Mouse (Mus musculus) kidney, postnatal 25 days (tissue): ENCODE data around the gene Gmppb.
A peak's percentile ranks its signal among the peaks of the same experiment; 100 is the strongest.
"Not testable (repeated sequence)": the region's sequence is repeated elsewhere in the genome, so short reads cannot be mapped to it uniquely, and the experiment has no call there.

Experiments used
- DNase-seq, 2 experiments: peaks; one replicate each; pipeline ENCODE4 v3.0.0; 2021; ENCODE audit warnings: mixed read lengths in 2 of 2

The Gmppb gene

GRCm38 (mm10) chr9:108049016-108049455 is at the start of gene Gmppb:
Gene Gmppb (plus strand): TSS chr9:108049242.
- DNase-seq: peak; percentile 96 to 99

- DNase-seq: peak; percentile 100
Observed at GRCm38 (mm10) chr9:108001922-108002770, 46.9 kb upstream of the Gmppb start, which contains the start of gene Ip6k1. Gene Ip6k1 (plus strand): TSS chr9:108002501.

- DNase-seq: peak; percentile 44 to 68
Observed at GRCm38 (mm10) chr9:108002778-108003530, 46.1 kb upstream of the Gmppb start.

GRCm38 (mm10) chr9:108003531-108003890 is 45.5 kb upstream of the Gmppb start:
- no peak for DNase-seq

GRCm38 (mm10) chr9:108008041-108008440 is 41.0 kb upstream of the Gmppb start:
- DNase-seq: no peak

GRCm38 (mm10) chr9:108010385-108010784 is 38.7 kb upstream of the Gmppb start:
- DNase-seq: no peak

- not testable (repeated sequence) for DNase-seq
Observed at GRCm38 (mm10) chr9:108013577-108013976, 35.5 kb upstream of the Gmppb start.

- DNase-seq: no peak
Observed at GRCm38 (mm10) chr9:108017127-108017526, 31.9 kb upstream of the Gmppb start.

GRCm38 (mm10) chr9:108020741-108021140 is 28.3 kb upstream of the Gmppb start:
- no peak for DNase-seq

GRCm38 (mm10) chr9:108023216-108023615 is 25.8 kb upstream of the Gmppb start:
- DNase-seq: no peak

- DNase-seq: no peak
Observed at GRCm38 (mm10) chr9:108026584-108026983, 22.5 kb upstream of the Gmppb start.

- DNase-seq: peak in 1 of 2 experiments; percentile 6
Observed at GRCm38 (mm10) chr9:108027867-108028266, 21.2 kb upstream of the Gmppb start.

- peak in 1 of 2 experiments; percentile 8 for DNase-seq
Observed at GRCm38 (mm10) chr9:108032126-108032525, 16.9 kb upstream of the Gmppb start.

- DNase-seq: peak in 1 of 2 experiments; percentile 36
Observed at GRCm38 (mm10) chr9:108035331-108036156, 13.5 kb upstream of the Gmppb start.

GRCm38 (mm10) chr9:108044751-108045492 is 4.1 kb upstream of the Gmppb start:
- no peak for DNase-seq

GRCm38 (mm10) chr9:108046582-108046981 is 2.5 kb upstream of the Gmppb start:
- no peak for DNase-seq

- no peak for DNase-seq
Observed at GRCm38 (mm10) chr9:108047601-108048565, 1.2 kb upstream of the Gmppb start.

- no peak for DNase-seq
Observed at GRCm38 (mm10) chr9:108048566-108048955, 481 bp upstream of the Gmppb start.

- DNase-seq: no peak
Observed at GRCm38 (mm10) chr9:108049561-108050251, 664 bp downstream of the Gmppb start.
